Mouse (Mus musculus) thymus, adult 2 months (tissue): Measurements from ENCODE around the gene Chst1.

Experiments used
- CTCF ChIP-seq: fragments of 200-500 bp; IDR thresholded peaks from 2 replicates; pipeline ENCODE4 v1.5.1; 2012; ENCODE audit warnings: mild to moderate bottlenecking, control low read depth, low read length, moderate library complexity, borderline replicate concordance; ENCODE audit not compliant: control insufficient read depth, poor library complexity, insufficient read depth; ENCODE audit errors: extremely low read depth
- POLR2A ChIP-seq: fragments of 200-500 bp; IDR thresholded peaks from 2 replicates; pipeline ENCODE4 v1.6.1; 2012; ENCODE audit warnings: mild to moderate bottlenecking, low read length, control low read depth, moderate library complexity; ENCODE audit not compliant: control insufficient read depth, poor library complexity, insufficient read depth; ENCODE audit errors: extremely low read depth

GRCm38 (mm10) chr2:92632027-92632426, 32.5 kb downstream of the Chst1 start:
- TF ChIP-seq CTCF, result no peak
- TF ChIP-seq POLR2A, result no peak
